Mouse (Mus musculus) midbrain, postnatal 0 days (tissue): ENCODE data around the gene Ankrd13a. TPM values are rescaled to one million over a fixed set of nuclear protein-coding genes. Genes with fewer than 3 reads are reported as not detected.

Experiments used
- ATAC-seq: fragments of 200-750 bp; cut with Nextera tagmentation; 2 replicates; pipeline ENCODE4 v1.8.0; 2017; ENCODE audit warnings: moderate number of reproducible peaks, mild to moderate bottlenecking, moderate TSS enrichment, moderate library complexity; ENCODE audit not compliant: low FRiP score
- DNase-seq: peaks from one replicate; pipeline ENCODE4 v3.0.0-alpha.2; 2015; ENCODE audit warnings: low spot score
- H3K27ac ChIP-seq: fragments of 300-500 bp; sonication (generic); 2 replicates; pipeline ENCODE4 v1.5.1; 2014; ENCODE audit warnings: low read depth, mild to moderate bottlenecking, low read length, mixed read lengths
- H3K27me3 ChIP-seq: fragments of 300-500 bp; sonication (generic); 2 replicates; pipeline ENCODE4 v1.6.1; 2014; ENCODE audit warnings: low read length, control low read depth, mixed read lengths; ENCODE audit not compliant: insufficient read depth
- H3K36me3 ChIP-seq: fragments of 300-500 bp; sonication (generic); 2 replicates; pipeline ENCODE4 v1.6.1; 2014; ENCODE audit warnings: low read length, control low read depth, mixed read lengths; ENCODE audit not compliant: insufficient read depth
- H3K4me1 ChIP-seq: fragments of 300-500 bp; sonication (generic); 2 replicates; pipeline ENCODE4 v1.6.1; 2014; ENCODE audit warnings: mild to moderate bottlenecking, control low read depth, antibody characterized with exemption, low read length, mixed read lengths; ENCODE audit not compliant: insufficient read depth
- H3K4me2 ChIP-seq: fragments of 300-500 bp; sonication (generic); 2 replicates; pipeline ENCODE4 v1.6.1; 2014; ENCODE audit warnings: low read depth, mild to moderate bottlenecking, low read length, mixed read lengths; ENCODE audit not compliant: poor library complexity, severe bottlenecking
- H3K4me3 ChIP-seq: fragments of 300-500 bp; sonication (generic); 2 replicates; pipeline ENCODE4 v1.5.1; 2014; ENCODE audit warnings: low read depth, mild to moderate bottlenecking, low read length, moderate library complexity
- H3K9ac ChIP-seq: fragments of 300-500 bp; sonication (generic); replicated peaks from 2 replicates; pipeline ENCODE4 v1.6.1; 2014; ENCODE audit warnings: mild to moderate bottlenecking, low read length, moderate library complexity, mixed read lengths; ENCODE audit not compliant: poor library complexity, severe bottlenecking
- H3K9me3 ChIP-seq: fragments of 300-500 bp; sonication (generic); 2 replicates; pipeline ENCODE4 v1.6.1; 2016; ENCODE audit warnings: low read length, control low read depth
- CTCF ChIP-seq: IDR thresholded peaks from 2 replicates; pipeline ENCODE4 v1.5.1; 2016; ENCODE audit warnings: antibody characterized with exemption, mild to moderate bottlenecking
- WGBS: fragments of 180-500 bp; shearing (Covaris S2); extraction: QIAGEN DNeasy Blood & Tissue Kit; methylation state at CpG from one replicate; pipeline ENCODE4 v1.1.7; 2014; 5-methylcytosine and 5-hydroxymethylcytosine counted together
- polyA plus RNA-seq: library from polyadenylated mRNA; unstranded; fragments of >200 nt; fragmentation: Nextera tagmentation; extraction: Ambion mirVana; gene quantifications from 2 replicates; pipeline ENCODE4 v1.2.1, GENCODE M21; 2015
- total RNA-seq: library from RNA; depleted of rRNA; stranded (reverse); fragments of >200 nt; gene quantifications from 2 replicates; pipeline ENCODE4 v1.2.3, GENCODE M21; 2014

Ankrd13a gene
- total and polyA plus RNA-seq, 2 experiments from 2014 or later: 24.9 to 47.3 TPM

DNA sequence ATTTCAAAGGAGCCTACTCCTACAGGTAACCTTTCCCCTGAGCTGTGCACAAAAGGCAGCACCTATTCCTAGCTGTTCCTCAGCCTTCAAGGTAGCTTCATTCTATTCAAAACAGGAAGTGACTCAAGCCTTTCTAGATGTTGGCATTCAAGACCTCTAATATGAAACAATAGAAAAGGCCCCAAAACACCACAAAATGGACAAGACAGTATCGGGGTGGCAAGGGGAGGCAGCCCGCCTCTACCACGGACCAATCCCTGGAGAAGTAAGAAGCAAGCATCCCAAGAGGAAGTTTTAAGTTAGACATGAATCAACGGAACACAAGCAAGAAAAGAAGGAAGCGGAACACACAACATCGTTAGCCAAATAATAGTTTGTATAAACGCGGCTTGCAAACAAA lies 2.7 kb upstream of the Ankrd13a start:
- no peak for TF ChIP-seq CTCF
- Histone ChIP-seq H3K27ac (no peak overlapping the region), H3K9me3 (no peaks in the 10 kb centered on the region), H3K9ac (no peak overlapping the region), H3K27me3 (no peaks in the 10 kb centered on the region), H3K4me1 (peaks cover 13% of the 10 kb centered on the region), H3K4me2 (peak overlapping the region; percentile 84), H3K4me3 (peak overlapping the region; percentile 99), H3K36me3 (no peaks in the 10 kb centered on the region)
- WGBS: 71% methylated on average over 8 of the region's 8 CpGs
- DNase-seq: no peak
- ATAC-seq: no peak

DNA sequence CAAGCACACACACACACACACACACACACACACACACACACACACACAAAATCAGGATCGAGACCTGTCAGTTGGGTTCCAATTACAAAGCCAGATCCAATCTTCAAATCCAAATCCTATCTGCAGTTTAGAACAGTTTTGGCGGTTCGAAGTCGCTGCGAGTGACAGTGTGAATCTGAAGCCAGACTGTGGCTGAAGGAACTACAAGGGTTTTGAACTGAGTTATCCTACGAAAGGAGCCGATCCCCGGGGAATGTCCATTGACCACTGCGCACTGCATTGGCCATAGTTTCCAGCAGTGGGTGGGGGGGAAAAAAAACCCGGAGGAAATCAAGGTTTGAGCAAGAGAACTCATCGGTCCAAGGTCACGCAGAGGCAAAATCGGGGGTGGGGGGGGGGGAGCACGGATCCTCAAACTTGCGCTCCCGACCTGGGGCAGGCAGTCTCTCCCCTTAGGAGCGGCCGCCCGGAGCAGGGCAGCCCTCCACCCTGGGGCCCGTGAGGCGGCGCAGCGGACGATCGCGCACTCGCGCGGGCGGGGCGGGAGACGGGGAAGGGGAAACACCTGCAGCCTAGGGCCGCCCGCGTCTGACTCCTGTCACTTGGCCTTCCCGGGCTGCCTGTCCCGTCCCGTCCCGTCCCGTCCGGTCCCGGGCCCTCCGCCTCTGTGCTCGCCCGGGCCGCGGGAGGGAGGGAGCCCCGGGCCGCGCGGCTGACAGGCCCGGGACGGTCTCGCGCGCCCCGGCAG lies 1.8 kb upstream of the Ankrd13a start:
- no peaks in the 10 kb centered on the region for H3K36me3 ChIP-seq
- H3K27me3 ChIP-seq: no peaks in the 10 kb centered on the region
- DNase-seq (peak; percentile 26), ATAC-seq (peak; percentile 44)
- H3K27ac ChIP-seq: peak overlapping the region; percentile 88
- H3K4me1 ChIP-seq: peaks cover 16% of the 10 kb centered on the region
- peak overlapping the region; percentile 99 for H3K9ac ChIP-seq
- H3K9me3 ChIP-seq: no peaks in the 10 kb centered on the region
- peak overlapping the region; percentile 99 for H3K4me3 ChIP-seq
- TF ChIP-seq CTCF: no peak
- H3K4me2 ChIP-seq: peak overlapping the region; percentile 84
- WGBS: under 1% methylated on average over 35 of the region's 57 CpGs

DNA sequence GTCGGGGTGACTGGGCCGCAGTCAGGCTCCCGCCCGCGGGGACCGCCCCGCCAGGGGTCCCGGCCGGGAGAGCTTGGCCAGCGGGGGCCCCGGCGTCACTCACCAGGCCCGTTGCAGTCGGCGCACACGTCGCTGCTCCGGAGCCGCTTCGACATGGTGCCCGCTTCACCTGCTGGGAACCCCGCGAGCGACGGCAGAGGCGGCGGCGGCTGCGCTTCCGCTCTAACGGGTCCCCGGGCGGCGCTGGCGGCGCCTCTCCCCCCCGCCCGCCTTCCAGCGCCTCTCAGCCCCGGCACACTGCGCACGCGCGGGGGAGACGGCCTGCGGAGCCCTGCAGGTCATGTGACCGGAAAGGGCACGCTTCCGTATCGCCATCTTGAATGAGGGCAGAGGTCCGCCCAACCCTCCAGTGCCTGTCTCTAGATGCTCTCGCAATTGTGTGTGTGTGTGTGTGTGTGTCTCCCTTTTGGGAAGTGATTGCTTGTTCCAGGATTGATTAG lies 1.2 kb upstream of the Ankrd13a start:
- Histone ChIP-seq H3K9ac (peak overlapping the region; percentile 99), H3K27me3 (no peaks in the 10 kb centered on the region), H3K36me3 (no peaks in the 10 kb centered on the region), H3K4me2 (peak overlapping the region; percentile 84), H3K27ac (peak overlapping the region; percentile 88), H3K4me3 (peak overlapping the region; percentile 99), H3K9me3 (no peaks in the 10 kb centered on the region), H3K4me1 (peaks cover 16% of the 10 kb centered on the region)
- peak; percentile 98 for DNase-seq
- ATAC-seq: peak; percentile 81
- TF ChIP-seq CTCF: no peak
- WGBS: under 1% methylated on average over 40 of the region's 52 CpGs

- Histone ChIP-seq H3K27ac (peak overlapping the region; percentile 88), H3K4me3 (peak overlapping the region; percentile 99), H3K36me3 (no peaks in the 10 kb centered on the region), H3K9ac (peak overlapping the region; percentile 99), H3K9me3 (no peaks in the 10 kb centered on the region), H3K4me2 (peak overlapping the region; percentile 84), H3K27me3 (no peaks in the 10 kb centered on the region), H3K4me1 (peaks cover 16% of the 10 kb centered on the region)
- DNase-seq (no peak), ATAC-seq (no peak)
- TF ChIP-seq CTCF: no peak
- 1% methylated on average over 11 of the region's 11 CpGs for WGBS
These were observed 697 bp upstream of the Ankrd13a start for GRCm38 (mm10) chr5:114773780-114774179.

GRCm38 (mm10) chr5:114775056-114775979 lies 841 bp downstream of the Ankrd13a start, which contains the start of gene Git2:
Gene Git2 (minus strand): TSS chr5:114775517.
- Histone ChIP-seq H3K9me3 (no peaks in the 10 kb centered on the region), H3K36me3 (no peaks in the 10 kb centered on the region), H3K9ac (peak within 1 kb of the TSS; percentile 99), H3K4me1 (peaks cover 16% of the 10 kb centered on the region), H3K4me3 (peak within 1 kb of the TSS; percentile 99), H3K4me2 (peak within 1 kb of the TSS; percentile 84), H3K27ac (peak within 1 kb of the TSS; percentile 88), H3K27me3 (no peaks in the 10 kb centered on the region)
- ATAC-seq: peak; percentile 11; the same call in 1 of the 2 replicates
- TF ChIP-seq CTCF: peak; percentile 31
- under 1% methylated on average over 50 of the region's 63 CpGs for WGBS
- DNase-seq: peak; percentile 35
